Mouse (Mus musculus): ENCODE results near the gene Ppp1r14c.
"Not testable (repeated sequence)": the region's sequence is repeated elsewhere in the genome, so short reads cannot be mapped to it uniquely, and the experiment has no call there.

The Ppp1r14c gene

GRCm38 (mm10) chr10:3403416-3404137 is 37.7 kb downstream of the Ppp1r14c start:
- DNase-seq = no peak

GRCm38 (mm10) chr10:3404362-3404761 is 38.5 kb downstream of the Ppp1r14c start:
- DNase-seq = no peak

- DNase-seq = no peak
Measured at GRCm38 (mm10) chr10:3406280-3406679, 40.4 kb downstream of the Ppp1r14c start.

- no peak for DNase-seq
Measured at GRCm38 (mm10) chr10:3408036-3408661, 42.3 kb downstream of the Ppp1r14c start.

DNA sequence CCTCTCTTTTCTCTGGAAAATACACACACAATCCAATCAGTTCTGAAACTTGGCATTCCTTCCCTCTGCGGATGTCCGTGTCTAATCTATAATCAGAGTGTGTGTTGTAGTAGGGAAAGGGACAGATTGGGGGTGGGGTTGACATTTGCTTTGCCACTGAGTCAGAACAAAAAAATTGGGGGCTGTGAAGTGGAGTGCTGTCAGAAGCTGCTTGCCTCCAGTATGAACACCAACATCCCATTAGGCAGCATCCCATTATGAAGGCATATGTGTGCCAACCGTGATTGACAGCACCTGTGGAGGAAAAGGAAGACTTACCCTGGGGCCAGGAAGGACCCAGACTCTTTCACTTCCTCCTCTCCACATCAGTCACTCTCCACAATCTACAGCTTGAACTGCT is 42.8 kb downstream of the Ppp1r14c start:
- no peak for DNase-seq

DNA sequence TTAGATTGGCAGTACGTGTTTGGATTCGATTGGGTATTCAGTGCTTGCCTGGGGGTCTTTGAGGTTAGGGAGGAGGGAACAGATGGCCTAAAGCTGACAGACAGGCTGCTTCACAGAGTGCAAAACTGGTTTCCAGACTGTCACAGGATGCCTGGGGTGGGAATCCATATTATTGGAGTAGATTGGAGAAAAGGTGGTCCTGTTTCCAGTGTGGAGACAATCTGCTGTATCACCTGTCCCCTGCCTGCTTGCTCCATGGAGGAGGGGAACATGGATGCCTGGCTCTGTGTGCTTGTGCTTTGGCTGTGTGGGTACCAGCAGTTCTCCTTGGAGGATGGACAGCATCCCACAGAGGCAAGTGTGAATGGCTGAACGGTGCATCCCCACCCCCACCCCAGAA is 45.4 kb downstream of the Ppp1r14c start:
- peak; percentile 29 for DNase-seq

- no peak for DNase-seq
Measured at GRCm38 (mm10) chr10:3411639-3412038, 45.8 kb downstream of the Ppp1r14c start.

DNA sequence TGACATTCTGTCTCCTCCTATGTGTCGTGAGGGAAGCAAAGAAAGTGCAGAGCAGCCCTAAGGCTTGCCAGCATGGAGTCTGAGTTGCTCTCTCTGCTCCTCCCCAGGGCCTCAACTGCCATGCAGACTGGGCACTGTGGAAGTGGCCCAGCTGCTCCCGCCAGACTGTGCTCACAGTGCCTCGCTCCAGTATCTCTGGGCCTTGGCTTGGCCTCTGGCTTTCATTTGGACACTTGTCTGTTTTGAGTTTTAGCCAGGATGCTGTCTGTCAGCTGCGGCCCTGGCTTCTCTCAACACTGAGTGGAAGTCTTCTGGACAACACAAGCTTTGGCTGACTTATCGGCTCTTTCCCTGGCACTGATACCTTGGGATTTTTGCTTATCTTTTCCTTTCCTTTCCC is 49.0 kb downstream of the Ppp1r14c start:
- DNase-seq = peak; percentile 79

DNA sequence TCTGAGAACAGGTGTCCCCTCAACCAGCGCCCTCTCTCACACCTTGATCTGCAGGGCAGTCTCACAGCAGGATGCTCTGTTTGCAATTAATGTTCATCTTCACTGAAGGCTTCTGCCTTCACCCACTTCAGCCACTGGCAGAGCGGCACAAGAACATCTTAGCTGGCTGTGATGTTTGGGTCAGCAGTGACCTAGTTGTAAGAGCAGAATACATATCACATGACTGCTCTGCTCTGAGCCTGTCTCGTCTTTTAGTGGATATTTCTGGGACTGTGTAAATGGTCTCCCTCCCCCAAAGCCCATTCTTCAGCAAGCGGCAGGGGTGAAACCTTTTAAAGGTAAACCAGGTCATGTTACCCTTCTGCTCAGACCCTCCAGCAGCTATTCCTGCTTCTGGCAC is 50.7 kb downstream of the Ppp1r14c start:
- DNase-seq = no peak

GRCm38 (mm10) chr10:3417408-3417807 is 51.6 kb downstream of the Ppp1r14c start:
- no peak for DNase-seq

DNA sequence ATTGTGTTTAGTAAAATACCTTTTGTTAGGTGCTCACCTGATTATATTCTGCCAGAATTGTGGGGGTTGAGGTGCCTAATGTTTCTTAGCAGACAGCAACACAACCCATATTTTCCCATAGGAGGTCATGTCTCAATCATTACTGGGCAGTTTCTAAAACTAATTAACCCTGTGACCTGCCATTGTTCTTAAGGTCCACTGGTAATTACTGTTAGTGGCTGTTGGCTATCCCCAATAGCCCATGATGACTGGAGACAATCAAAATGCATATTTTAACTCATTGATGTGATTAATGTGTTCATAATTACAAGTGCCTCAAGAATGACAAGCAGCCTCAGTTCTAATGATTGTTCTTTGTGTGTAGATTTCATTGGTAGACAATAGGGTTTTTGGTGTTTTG is 58.2 kb downstream of the Ppp1r14c start:
- DNase-seq = no peak

DNA sequence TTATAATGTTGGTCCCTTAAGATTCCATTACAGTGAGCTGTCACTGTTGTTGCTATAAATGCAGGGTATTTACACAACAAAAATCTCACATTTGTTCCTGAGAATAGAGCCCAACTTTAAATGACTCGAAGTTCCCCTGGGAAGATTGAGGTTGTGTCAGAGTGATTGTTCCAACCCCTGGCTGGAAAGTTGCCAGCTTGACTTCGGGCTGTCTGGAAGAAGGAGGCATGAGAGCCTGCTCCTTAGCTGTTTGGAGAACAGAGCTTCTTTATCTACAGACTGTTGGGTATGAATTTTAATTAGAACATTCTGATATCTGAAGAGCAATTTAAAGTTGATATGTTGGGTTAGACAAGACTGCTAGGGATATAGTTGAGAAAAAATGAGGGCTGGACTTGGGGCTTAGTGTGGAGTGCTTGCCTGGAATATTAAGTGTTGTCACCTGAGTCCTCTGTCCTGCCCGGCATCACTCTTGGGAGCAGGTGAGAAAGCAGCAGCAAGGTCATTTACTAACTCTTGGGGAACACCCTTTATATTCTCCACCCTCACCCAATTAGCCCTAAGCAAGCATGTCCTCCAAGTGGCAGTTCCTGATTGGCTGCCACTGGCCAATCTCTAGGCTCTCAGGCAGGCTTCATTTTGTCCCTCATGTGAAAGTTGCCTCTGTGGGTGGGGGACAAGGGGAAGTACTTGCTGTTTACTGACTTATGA is 62.0 kb downstream of the Ppp1r14c start:
- no peak for DNase-seq

- DNase-seq = no peak
Measured at GRCm38 (mm10) chr10:3434848-3435474, 69.1 kb downstream of the Ppp1r14c start.

DNA sequence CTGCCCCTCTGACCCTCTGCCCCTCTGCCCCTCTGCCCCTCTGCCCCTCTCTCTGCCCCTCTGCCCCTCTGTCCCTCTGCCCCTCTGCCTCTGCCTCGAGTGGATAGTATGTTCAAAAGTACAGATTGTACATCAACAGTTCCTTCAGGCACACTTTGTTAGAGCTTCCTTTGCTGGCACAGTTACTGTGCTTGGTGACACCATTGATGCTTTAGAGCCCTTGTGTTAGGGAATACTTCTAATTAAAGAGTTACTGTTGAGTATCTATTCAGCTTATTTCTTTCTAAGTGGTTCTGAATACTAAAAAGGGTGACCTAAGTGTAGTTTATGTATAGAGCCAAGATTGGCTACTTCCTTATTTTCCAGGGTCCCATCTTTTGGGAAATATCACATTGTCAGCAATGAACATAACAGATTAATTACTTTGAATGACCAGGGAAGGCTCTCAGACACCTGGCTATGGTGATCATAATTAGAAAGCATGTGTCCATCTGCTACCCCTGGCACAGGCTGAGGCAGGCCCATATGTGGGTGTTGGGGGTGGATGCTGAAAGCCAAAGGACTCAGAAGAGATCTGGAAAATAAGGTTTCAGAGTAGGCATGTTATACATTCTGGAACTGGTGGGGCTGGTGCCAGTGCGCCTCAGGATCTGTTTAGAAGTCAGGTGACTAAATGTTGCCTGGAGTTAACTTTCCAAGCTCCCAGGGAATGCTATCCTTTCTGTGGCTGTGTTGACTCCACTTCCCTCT is 75.0 kb downstream of the Ppp1r14c start:
- DNase-seq = peak; percentile 84

- DNase-seq = not testable (repeated sequence)
Measured at GRCm38 (mm10) chr10:3446748-3447147, 80.9 kb downstream of the Ppp1r14c start.

DNA sequence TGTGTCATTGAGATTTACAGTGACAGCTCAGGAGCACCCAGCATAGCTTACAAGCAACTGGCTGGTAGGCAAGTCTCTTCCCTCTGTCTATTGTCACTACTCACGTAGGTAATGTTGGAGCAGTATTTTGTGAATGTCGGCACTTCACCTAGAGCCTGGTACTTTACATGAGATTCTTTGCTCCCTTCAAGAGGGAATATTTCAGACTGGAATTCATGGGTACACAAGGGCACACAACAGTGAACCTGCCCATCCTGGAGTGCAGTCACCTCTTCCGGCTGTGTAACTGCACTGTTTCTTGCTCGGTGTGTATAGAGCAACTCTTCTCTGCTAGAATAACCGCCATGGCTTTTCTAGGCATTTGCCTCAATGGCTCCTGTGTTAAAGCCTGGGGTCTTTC is 82.8 kb downstream of the Ppp1r14c start:
- no peak for DNase-seq

DNA sequence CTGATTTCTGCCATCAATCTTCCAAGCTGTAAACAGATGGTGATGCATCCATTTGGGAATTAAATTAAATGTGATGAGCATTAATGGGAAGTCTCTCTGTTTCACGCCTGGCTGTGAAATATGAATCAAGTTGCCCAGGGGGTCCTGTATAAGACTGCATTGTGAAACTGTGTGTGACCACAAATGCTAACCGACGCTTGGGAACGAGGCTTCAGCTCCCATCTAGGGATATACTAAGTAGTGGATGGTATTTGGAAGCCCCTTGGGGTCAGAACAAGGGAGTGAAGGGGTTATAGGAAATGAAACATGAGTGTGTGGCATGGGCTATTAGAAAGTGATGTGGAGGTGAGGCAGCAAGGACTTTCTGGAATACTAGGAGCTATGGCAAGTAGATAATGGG is 86.1 kb downstream of the Ppp1r14c start:
- no peak for DNase-seq

DNA sequence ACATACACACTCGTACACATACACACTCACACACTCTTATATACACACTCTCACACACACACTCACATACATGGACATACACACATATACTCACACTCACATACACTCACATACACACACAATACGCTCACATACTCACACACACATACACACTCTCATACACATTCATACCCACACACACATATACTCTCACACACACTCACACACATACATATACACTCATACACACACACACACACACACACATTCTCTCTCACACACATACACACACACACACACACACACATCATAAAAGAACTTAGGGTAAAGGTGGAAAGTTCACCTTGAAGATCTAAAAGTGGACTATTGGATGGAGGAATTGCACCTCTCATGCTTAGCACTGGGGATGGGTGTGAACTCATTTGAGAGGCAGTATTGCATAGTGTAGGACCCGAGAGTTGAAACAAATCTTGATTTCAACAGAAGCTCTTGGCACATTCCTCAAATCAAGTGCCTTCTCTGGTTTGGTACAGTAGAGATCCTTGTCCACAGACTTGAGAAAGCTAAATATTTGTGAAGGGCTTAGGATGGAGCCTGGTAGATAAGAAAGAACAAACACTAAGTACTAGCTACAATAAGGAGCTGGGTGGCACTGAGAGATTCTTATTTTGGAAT is 87.1 kb downstream of the Ppp1r14c start:
- DNase-seq = no peak

GRCm38 (mm10) chr10:3458686-3459085 is 92.8 kb downstream of the Ppp1r14c start:
- DNase-seq = no peak

- no peak for DNase-seq
Measured at GRCm38 (mm10) chr10:3460841-3461240, 95.0 kb downstream of the Ppp1r14c start.

DNA sequence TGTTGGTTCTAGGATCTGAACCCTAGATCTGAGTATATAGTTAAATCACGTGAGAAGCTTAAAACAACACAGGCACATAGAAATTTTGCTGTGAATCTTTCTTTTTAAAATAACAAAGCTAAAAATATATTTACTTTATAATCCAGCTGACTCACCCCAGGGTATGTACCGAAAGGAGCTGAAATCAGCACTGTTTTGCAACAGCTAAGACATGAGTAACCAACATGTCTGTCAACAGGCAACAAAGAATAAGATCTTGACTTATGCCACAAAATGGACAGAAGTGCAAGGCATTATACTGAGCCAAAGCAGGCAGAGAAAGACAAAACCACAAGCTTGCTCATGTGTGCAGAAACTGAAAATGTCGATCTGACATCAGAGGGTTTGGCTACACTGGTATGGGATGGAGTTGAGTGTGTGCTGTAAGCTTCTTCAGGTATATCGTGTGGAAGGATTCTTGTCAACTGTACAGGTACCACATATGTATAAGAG is 100.3 kb downstream of the Ppp1r14c start:
- DNase-seq = no peak

DNA sequence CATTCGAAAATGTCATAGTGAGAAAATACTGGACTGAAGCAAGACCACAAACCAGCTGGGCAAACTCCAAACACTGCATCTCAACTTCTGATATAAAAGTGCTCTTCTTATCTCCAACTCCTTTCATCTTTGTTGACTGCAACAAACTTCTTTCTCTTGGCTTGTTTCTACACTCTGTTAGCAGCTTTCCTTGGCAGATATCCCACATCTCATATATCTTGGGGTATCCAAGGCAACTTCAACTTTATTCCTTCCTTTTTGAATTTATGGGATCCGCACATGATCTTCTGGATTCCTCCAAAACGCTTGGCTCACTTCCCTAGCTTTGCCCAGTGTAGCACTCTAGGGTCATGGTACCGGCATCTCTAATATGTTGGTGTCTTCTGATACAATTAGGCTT is 102.7 kb downstream of the Ppp1r14c start:
- DNase-seq = no peak

Measured in cerebellum, adult 9-11 months (tissue).